Comparison of ENCODE assay signal across 10 mouse cellular contexts in genomic region chr1:57266695-57267094, GRCm38 (mm10).
DNase-seq lines count a peak whose midpoint lies in the region; ATAC-seq lines count a peak whose summit lies in the region.
"Had no signal": no experiment of that assay in that cellular context is flagged by ENCODE, and none has a peak within 500 bp of the region (broad histone marks: within the 10 kb centered on the region; RNA-seq: fewer than 3 reads in every experiment).

No protein-coding gene starts in this region.

- no peak overlapping the region for H3K4me3 ChIP-seq in limb, embryonic 12.5 days (replicated peaks)
- H3K4me3 ChIP-seq: erythroblast, embryonic 14.5 days; liver, embryonic 13.5 days had no signal

- H3K27ac ChIP-seq in limb, embryonic 12.5 days = no peak overlapping the region
- H3K27ac ChIP-seq: liver, embryonic 13.5 days had no signal

- H3K4me1 ChIP-seq in limb, embryonic 12.5 days (replicated peaks) = peaks cover 29% of the 10 kb centered on the region

- H3K4me2 ChIP-seq in limb, embryonic 12.5 days = no peak overlapping the region
- H3K4me2 ChIP-seq: liver, embryonic 13.5 days had no signal

- DNase-seq in cerebellum, postnatal 14 days = peak; percentile 24 to 31
- no peak for DNase-seq in cerebellum, adult 11 months
- DNase-seq in retina, postnatal 1 day = peak; percentile 73
- no peak for DNase-seq in retina, embryonic 14.5 days (ENCODE audit: low spot score)
- no peak for DNase-seq in right cerebral cortex, adult 2 months (ENCODE audit: low spot score in 2 of 2)
- DNase-seq in embryo, embryonic 9.5 days (ENCODE audit: extremely low spot score) = no peak
- DNase-seq: liver, embryonic 13.5 days had no signal

- peaks cover 20% of the 10 kb centered on the region for H3K27me3 ChIP-seq in limb, embryonic 12.5 days
- H3K27me3 ChIP-seq: liver, embryonic 13.5 days had no signal

- H3K9ac ChIP-seq in limb, embryonic 12.5 days (replicated peaks) = no peak overlapping the region
- H3K9ac ChIP-seq: liver, embryonic 13.5 days had no signal

- H3K36me3 ChIP-seq in limb, embryonic 12.5 days = no peaks in the 10 kb centered on the region
- H3K36me3 ChIP-seq: liver, embryonic 13.5 days had no signal

- no peaks in the 10 kb centered on the region for H3K9me3 ChIP-seq in limb, embryonic 12.5 days
- H3K9me3 ChIP-seq: liver, embryonic 13.5 days had no signal

- peak; percentile 64 for ATAC-seq in limb, embryonic 12.5 days (ENCODE audit: insufficient number of reproducible peaks, insufficient read depth, low FRiP score, low TSS enrichment, low read depth)
- ATAC-seq in erythroid progenitor cell, adult 5-6 weeks (replicated peaks; ENCODE audit: low FRiP score, poor library complexity, severe bottlenecking) = no peak

- 43% methylated on average over 4 of the region's 4 CpGs for WGBS in limb, embryonic 12.5 days

Comparison
In these comparisons a context has a peak if more than half of its experiments do, and no peak if none do; other contexts are left out.
1. DNase-seq: peak in cerebellum, postnatal 14 days (2 of 2) and retina, postnatal 1 day (single experiment); none in cerebellum, adult 11 months (single experiment), retina, embryonic 14.5 days (single experiment), right cerebral cortex, adult 2 months (0 of 2) and embryo, embryonic 9.5 days (single experiment).